Mouse (Mus musculus) C2C12 (cell line): ENCODE data around the gene Baz2b.

Experiments
- CEBPB ChIP-seq: IDR thresholded peaks from one replicate; pipeline ENCODE4 v1.6.1; 2011; ENCODE audit warnings: low read depth, mild to moderate bottlenecking, control low read depth, moderate library complexity
- CTCF ChIP-seq: IDR thresholded peaks from one replicate; pipeline ENCODE4 v1.5.1; 2011; ENCODE audit not compliant: control insufficient read depth, insufficient read depth, insufficient read length
- FOSL1 ChIP-seq: IDR thresholded peaks from one replicate; pipeline ENCODE4 v1.8.0; 2011; ENCODE audit warnings: mild to moderate bottlenecking, low read length; ENCODE audit not compliant: poor library complexity, insufficient read depth, severe bottlenecking
- MAX ChIP-seq: IDR thresholded peaks from one replicate; pipeline ENCODE4 v1.6.1; 2011; ENCODE audit warnings: mild to moderate bottlenecking, control low read depth
- MYOG ChIP-seq: IDR thresholded peaks from one replicate; pipeline ENCODE4 v1.6.1; 2011; ENCODE audit not compliant: control insufficient read depth, insufficient read length; ENCODE audit errors: extremely low read depth
- USF1 ChIP-seq: IDR thresholded peaks from one replicate; pipeline ENCODE4 v1.6.1; 2011; ENCODE audit warnings: low read depth, mild to moderate bottlenecking, control low read depth, moderate library complexity

DNA sequence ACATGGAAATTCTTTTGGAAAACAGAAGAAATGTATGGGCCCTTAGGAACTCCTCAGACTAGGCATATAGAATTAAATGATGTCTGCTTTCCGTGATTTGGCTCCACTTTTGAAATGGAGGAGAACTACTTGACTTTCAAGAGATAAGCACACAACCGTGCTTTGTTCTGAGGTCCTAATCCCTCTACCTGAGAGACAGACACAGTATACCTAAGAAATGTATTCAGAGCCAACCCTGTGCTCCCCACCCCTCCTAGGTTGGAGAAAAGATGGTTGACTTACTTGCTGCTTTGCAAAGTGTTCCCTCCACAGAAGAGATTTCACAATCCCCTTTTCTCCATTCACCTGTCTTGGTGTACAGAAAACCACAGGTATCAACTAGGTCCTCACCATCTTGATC lies 47.1 kb upstream of the Baz2b start:
- TF ChIP-seq CTCF (no peak), FOSL1 (no peak), MAX (no peak), MYOG (no peak), USF1 (no peak), CEBPB (no peak)
